Mouse (Mus musculus): ENCODE measurements at regions not wholly inside any gene's neighbourhood (a gene's known extent, or its start where the extent isn't known, plus 50 kb on each side); places are given as distances from the start of the nearest gene placed in this dataset.

- TF ChIP-seq CTCF (IDR thresholded peaks at IDR 0.05) (no peak), EP300 (IDR thresholded peaks at IDR 0.05) (no peak)
Measured at GRCm38 (mm10) chr15:52155784-52156183, 1728.9 kb upstream of the Gm7489 start.
